Mouse (Mus musculus) fibroblast of lung, adult 2 months (primary cell): ENCODE results near the gene Slit1.
A peak's percentile ranks its signal among the peaks of the same experiment; 100 is the strongest.

Experiments
- DNase-seq: peaks from one replicate; pipeline ENCODE4 v3.0.0-alpha.2; 2011; ENCODE audit warnings: low read depth

The Slit1 gene

DNA sequence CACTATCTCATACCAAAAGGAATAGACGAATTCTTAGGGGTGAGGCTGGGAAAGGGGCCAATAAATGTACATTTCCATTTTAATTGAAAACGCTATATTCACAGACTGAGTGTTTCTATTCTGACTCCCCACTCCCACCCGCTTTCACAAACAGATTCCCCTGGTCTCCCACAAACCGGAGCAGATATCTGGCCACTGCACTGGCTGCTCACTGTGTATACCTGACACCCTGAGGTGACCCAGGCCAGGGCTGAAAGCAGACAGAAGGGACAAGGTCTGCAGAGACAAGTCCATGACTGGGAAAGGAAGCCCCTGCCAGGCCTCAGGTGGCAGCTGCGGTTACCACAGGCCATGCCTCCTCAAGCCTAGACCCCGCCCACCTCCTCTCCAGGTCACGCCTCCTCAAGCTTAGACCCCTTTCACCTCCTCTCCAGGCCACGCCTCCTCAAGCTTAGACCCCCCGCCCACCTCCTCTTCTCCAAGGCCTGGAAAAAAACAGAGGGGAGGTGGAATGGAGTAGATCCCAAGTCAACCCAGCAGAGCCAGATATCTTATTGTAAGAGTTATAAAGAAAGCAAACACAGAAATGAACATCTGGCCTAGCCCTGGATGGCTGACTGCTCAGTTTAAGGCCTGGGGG is 18.5 kb downstream of the Slit1 start:
- DNase-seq = no peak

GRCm38 (mm10) chr19:41723337-41723736 is 20.1 kb downstream of the Slit1 start:
- no peak for DNase-seq

GRCm38 (mm10) chr19:41719436-41719835 is 24.0 kb downstream of the Slit1 start:
- no peak for DNase-seq

DNA sequence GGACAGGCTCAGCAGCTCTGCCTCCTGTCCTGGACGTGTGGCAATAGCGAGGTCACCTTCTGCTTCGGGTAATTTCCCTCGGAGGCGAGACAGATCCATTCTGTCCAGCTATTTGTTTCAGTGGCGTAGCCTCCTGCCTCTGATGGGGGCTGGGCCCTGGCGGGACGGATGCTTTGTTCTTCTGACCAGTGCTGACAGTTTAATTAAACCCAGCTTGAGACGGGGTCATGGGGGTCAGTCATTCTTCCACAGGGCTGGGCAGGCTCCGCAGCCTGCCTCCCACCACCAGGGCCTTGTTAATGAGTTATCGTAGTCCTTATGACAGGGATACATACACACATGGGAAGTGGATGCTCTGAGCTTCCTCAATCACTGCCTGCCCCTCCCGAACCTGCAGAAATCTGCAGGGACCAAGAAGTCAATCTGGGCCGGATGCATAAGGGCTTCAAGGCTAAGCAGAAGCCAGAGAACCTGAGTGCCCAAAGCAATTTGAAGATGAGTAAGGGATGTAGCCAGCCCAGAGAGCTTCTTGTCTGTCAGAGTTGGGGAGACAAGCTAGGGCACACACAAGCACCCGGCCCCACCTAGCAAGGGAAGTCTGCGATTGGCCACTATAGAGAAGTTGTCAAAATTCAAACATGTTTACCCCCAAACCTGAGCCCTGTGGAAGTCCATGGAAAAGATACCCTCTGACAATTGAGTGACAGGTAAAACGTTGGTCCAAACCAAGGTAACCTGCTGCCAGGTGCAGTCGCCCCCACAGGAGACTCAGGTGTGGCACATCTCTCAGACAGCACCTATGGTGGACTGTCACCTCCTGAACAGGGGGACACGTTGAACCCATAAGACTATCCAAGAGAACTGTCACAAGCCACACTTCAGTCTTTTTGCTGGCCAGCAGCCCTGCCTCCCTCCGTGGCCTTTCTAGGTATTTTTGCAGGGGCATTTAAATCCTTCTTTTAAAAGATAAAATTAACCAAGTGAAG is 26.9 kb downstream of the Slit1 start:
- DNase-seq = no peak

GRCm38 (mm10) chr19:41714431-41714917 is 29.0 kb downstream of the Slit1 start:
- DNase-seq = no peak

DNA sequence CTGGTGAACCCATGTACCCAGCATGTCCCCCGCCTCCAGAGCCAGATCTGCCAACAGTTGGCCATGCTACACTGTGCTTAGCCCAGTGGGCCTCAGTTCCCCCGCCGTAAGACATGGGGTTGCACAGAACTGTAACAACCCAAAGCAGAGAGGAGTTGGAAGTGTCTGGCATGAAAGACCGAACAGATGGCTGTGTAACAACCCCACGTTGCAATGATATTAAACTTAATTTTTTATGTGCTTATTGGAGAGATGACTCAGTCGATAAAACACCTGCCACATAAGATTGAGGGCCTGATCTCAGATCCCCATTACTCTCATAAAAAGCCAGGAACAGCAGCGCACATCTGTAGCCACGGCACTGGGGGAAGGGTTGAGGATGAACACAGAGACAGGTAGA is 30.6 kb downstream of the Slit1 start:
- DNase-seq = no peak

DNA sequence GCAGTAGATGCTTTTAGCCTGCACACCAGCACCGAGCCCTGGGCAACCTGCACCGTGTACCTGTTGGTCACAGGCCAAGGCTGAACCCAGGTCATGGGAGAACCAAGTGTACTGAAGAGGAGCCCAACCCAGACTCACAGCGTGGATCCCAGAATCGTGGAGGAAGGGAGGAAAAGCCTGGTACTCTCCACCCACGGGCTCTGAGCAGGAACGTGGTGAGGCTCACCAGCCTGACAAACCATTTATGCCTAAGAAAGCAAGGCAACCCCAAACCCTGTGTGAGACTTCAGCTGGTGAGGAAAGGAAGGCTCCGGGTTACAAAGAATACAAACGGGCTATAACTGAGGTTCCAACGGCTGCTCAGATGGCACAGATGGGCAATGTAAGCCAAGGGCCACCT is 31.8 kb downstream of the Slit1 start:
- DNase-seq = no peak

DNA sequence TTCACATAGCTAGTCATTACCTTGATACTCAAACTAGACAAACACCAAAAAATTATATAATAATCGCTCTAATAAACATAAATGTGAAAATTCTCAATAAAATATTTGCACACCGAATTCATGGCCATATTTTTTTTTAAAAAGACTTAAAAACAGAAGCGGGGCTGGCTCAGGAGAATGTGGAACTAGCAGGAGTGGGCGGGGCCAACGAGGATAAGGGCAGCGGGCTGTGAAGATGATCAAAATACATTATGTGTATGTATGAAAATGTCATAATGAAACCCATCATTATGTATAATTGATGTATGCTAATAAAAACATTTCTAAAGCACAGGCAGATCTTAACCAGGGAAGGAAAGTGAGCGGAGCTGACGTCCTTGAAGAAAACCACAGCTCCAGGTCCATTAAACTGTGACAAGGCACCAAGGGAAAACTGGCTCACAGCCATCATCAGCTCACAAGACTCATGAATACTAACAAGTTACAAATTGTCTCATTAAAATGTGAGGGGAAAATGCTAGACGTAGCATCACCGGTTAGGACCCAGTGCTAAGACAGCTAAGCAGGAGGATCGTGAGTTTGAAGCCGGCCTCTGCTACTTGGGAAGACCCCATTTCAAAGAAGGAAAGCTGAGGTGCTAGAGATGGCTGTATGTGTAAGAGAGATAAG is 33.8 kb downstream of the Slit1 start:
- DNase-seq = no peak

GRCm38 (mm10) chr19:41707850-41708249 is 35.6 kb downstream of the Slit1 start:
- no peak for DNase-seq

GRCm38 (mm10) chr19:41706094-41706828 is 37.2 kb downstream of the Slit1 start:
- DNase-seq = no peak

DNA sequence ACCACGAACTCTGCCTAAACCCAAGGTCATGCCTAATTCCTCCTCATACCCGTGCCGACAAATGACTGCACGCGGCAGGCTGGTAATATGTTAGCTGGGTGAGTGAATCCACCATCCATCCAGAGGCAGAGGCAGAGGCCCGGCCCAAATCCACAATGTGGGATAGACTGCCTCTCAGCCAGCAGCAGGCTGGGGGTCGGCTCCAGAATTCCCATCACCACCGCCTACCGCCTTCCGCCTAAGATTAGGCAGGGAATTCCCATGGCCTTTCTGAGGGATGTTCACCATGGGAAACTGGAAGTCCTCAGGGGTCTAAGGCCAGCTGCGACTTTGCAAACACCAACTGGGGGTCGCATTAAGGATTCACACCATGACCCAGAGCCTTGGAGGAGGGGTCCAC is 38.0 kb downstream of the Slit1 start:
- DNase-seq = no peak

DNA sequence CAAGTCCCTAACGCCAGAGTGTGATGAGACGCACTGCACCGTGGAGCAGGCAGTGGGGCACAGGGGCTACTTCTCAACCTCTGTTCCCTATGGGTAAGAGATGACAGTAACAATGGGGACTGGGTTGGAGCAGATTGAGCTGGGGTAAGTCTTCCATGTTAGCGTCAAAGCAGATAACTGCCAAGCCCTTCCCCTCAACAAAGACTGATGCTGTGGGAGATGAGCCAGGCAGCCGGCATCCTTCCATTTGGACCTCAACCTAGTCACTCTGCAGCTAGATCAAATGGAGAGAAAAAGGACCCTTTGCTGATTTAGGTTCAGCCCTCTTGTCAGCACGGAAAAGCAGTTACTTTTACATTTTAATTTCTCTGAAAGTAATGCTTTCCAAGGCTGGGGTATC is 40.8 kb downstream of the Slit1 start:
- no peak for DNase-seq

- no peak for DNase-seq
These were observed 44.5 kb downstream of the Slit1 start for GRCm38 (mm10) chr19:41698857-41699424.

DNA sequence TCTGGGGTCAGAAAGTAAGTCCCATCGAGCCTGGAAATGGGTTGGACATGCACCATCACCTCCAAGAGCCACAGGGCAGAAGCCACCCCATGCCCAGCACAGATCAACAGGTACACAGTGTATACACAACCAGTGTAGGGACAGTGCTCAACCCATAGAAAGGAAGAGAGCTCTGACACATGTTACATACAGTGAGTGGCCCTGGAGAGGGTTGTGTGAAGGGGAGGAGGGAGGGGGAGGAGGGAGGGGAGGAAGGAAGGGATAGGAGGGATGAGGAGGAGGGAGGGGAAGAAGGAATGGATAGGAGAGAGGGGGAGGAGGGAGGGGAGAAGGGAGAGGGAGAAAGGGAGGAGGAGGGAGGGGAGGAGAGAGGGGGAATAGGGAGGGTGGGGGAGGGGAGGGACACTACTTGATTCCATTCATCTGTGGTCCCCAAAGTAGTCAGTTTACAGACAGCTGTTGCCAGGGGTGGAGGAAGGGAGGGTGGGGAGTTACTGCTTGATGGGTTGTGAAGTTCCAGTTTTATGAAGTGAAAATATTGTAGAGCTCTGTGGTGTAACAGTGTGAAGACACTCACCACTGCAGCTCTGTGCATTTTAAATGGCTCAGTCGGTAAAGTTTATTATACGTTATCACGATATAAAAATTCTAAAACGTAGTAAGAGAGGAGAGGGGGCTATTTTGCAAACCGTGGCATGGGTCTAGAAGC is 45.5 kb downstream of the Slit1 start:
- DNase-seq = no peak

GRCm38 (mm10) chr19:41697111-41697806 is 46.2 kb downstream of the Slit1 start:
- DNase-seq = peak; percentile 5

GRCm38 (mm10) chr19:41696443-41696842 is 47.0 kb downstream of the Slit1 start:
- no peak for DNase-seq

- DNase-seq = no peak
These were observed 48.4 kb downstream of the Slit1 start for GRCm38 (mm10) chr19:41695046-41695445.

- DNase-seq = no peak
These were observed 48.9 kb downstream of the Slit1 start for GRCm38 (mm10) chr19:41694610-41695009.

GRCm38 (mm10) chr19:41693727-41694126 is 49.7 kb downstream of the Slit1 start:
- DNase-seq = no peak

- no peak for DNase-seq
These were observed 53.4 kb downstream of the Slit1 start for GRCm38 (mm10) chr19:41690064-41690463.
